Mouse (Mus musculus) lung, adult 2 months (tissue): Measurements from ENCODE around the gene Ctxn1.

Experiments used
- CTCF ChIP-seq: fragments of 200-500 bp; IDR thresholded peaks from 2 replicates; pipeline ENCODE4 v1.5.1; 2011; ENCODE audit warnings: mild to moderate bottlenecking, low read length, control low read depth; ENCODE audit not compliant: insufficient read depth
- POLR2A ChIP-seq: fragments of 200-500 bp; IDR thresholded peaks from 2 replicates; pipeline ENCODE4 v1.6.1; 2011; ENCODE audit warnings: low read depth, mild to moderate bottlenecking, control low read depth, low read length, borderline replicate concordance; ENCODE audit errors: extremely low read depth

GRCm38 (mm10) chr8:4267627-4268026 is 8.6 kb upstream of the Ctxn1 start:
- TF ChIP-seq CTCF (no peak), POLR2A (no peak)
